Mouse (Mus musculus): ENCODE measurements at regions not wholly inside any gene's neighbourhood (a gene's known extent, or its start where the extent isn't known, plus 50 kb on each side); places are given as distances from the start of the nearest gene placed in this dataset.
A peak's percentile ranks its signal among the peaks of the same experiment; 100 is the strongest.
"Not testable (repeated sequence)": the region's sequence is repeated elsewhere in the genome, so short reads cannot be mapped to it uniquely, and the experiment has no call there.

DNA sequence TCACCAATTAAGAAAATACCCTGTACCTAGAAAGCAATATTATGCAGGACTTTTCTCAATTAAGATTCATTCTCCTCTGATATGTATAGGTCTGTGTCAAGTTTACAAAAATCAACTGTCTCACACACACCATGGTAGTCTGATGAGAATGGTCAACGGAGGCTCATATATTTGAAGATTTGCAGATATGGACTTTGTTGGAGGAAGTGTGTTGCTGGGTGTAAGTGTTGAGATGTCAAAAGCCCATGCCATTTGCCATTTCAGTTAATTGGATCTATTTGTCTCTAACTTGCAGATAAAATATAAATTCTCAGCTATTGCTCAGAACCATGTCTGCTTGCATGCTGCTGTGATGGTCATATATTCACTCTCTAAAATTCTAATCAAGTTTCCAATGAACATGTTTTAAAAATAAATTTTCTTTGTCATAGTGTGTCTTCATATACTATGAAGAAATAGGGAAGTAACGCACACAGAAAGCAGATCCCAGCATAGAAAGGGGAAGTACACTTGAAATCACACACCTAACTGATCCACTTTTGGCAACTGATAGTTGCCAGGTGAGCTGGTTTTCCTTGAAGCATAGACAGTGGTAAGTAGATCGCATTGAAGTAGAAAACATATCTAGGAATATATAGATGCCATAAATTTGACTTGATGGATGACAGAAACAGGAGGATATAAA lies 326.4 kb downstream of the Gm11232 start:
- no peak for DNase-seq (ENCODE audit: extremely low read depth, insufficient read length, low spot score)

DNA sequence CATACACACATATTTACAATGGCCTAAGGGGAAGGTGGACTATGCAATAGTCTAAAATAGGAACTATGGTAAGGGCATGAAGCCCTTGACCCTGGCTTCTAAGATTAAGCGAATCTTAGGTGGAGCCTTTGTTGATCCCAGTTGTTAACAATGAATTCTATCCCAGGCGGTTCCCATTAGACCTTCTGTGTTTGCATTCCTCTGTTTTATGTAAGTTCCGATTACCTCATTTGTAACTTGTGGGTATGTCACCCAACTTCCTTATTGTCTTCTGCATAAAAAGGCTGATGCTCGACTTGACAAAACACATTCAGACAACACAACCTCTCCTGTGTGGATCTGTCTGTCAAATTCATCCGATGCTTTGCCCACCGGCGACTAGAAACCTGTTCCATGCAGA lies 335.6 kb downstream of the Gm11232 start:
- not testable (repeated sequence) for DNase-seq (ENCODE audit: extremely low read depth, insufficient read length, low spot score)

DNA sequence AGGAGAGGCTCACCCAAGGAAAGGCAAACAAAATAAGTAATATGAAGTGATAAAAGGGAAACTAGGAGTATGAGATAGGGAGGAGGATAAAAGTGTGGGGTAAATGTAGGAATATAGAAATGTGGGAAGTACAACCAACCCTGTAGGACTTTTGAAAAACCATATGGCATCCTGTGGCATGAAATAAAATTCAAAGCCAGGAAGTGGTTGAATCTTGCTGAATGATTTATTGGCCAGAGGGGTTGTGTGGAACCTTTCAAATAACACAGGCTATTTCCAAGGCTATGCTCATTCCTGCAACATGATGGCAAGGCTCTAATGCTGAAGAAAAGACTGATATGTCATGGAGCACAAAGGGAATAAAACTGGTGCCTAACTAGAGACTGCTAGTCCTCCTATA lies 347.9 kb downstream of the Gm11232 start:
- no peak for DNase-seq (ENCODE audit: extremely low read depth, insufficient read length, low spot score)

DNA sequence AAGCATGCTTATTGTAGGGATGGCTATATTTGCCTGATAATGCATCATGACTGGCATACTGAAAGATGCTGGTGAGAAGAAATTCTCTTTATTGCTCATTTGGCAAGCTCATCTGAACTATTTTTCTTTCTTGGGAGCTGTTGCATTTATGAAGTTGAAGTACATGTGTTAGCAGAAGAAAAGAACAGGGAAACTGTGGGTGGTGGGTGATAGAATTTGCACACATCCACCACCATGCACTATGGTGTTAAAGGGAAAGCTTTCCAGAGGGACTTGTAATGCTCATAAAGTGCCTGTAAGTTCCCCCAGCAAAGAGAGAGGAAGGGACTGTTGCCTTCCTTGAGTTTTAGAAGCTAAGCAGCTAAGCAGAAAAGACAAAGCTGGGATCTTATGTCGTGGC lies 367.3 kb downstream of the Gm11232 start:
- DNase-seq (ENCODE audit: extremely low read depth, insufficient read length, low spot score): no peak

DNA sequence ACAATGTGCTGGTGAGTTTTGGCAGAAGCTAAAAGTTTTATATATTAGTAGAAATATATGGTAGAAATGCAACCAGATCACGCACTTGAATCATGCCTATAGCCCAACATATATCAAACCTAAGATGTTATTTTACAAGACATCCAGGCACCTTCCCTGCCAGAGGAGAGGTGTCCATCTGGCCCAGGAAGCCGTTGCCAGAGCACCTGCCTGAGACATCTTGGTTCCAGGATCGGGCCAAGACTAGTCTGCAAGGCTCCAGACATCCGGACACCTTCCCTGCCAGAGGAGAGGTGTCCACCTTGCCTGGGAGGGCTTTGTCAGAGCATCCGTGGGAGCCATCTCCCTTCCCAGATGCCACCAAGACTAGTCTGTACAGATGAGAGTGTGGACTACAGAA lies 388.5 kb downstream of the Gm11232 start:
- no peak for DNase-seq (ENCODE audit: extremely low read depth, insufficient read length, low spot score)

DNA sequence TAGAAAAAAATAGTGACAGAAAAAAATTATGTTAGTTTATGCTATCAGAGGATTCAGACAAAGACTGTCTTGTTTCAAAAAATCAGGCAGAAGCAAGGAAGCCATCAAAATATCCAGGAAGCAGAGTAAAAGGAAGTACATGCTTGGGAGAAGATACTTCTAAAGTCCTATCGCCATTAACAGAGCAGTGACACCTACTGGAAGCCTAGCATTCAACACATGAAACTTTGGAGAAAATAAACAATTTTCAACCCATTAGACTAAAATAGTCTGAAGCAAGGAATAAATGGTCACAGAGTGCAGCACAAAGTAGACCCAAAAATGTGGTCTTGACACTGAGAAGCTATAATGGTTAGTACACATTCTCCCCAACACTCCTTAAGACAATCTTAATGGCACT lies 394.0 kb downstream of the Gm11232 start:
- no peak for DNase-seq (ENCODE audit: extremely low read depth, insufficient read length, low spot score)

DNA sequence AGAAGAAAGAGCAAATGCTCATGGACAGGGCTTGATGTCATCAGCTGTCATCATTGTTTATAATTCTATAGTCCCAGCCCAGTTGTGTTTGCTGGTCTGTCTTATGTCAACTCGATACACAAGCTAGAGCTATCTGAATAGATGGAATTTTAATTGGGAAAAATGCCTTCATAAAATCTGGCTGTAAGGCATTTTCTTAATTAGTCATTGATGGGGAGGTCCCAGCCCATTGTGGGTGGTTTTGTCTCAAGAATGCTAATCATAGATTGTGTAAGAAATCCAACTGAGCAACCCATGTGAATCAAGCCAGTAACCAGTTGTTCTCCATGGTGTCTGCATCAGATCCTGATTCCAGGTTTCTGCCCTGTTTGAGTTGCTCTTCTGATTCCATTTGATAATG lies 400.1 kb downstream of the Gm11232 start:
- no peak for DNase-seq (ENCODE audit: extremely low read depth, insufficient read length, low spot score)

DNA sequence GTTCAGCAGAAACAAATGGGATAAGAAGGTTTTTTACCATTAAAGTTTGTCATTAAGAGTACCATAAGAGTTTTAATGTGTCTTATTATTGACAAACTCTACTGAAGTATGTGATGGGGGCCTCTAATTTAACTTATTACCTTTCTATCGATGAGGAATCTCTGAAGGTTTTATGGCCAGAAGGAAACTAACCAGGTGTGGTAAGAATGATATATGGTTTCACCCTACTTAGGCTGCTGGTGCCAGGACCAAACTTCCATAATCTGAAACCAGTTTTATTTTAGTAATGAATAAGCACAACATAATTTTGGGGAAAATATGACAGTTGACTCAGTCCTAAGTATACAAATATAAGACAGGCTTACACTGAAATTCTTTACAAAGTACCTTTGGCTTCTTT lies 401.1 kb downstream of the Gm11232 start:
- DNase-seq (ENCODE audit: extremely low read depth, insufficient read length, low spot score): no peak

DNA sequence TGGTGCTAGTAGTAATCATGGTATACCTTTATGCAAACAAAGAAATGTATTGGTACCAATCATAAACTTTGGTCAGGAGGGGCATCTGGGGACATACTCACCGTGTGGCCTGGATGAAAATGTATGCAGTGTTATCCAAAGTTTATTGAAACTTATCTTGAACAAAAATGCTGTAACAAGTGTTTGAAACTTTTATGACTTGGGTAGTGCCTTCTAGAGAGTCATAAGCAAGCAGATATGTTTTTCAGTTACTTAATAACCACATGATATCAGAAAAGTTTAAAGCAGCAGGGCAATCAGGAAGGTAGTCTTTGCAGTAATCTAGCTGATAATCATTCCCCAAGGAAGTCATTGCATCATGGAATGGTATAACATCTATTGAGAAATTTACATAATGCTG lies 401.5 kb downstream of the Gm11232 start:
- DNase-seq (ENCODE audit: extremely low read depth, insufficient read length, low spot score): no peak

DNA sequence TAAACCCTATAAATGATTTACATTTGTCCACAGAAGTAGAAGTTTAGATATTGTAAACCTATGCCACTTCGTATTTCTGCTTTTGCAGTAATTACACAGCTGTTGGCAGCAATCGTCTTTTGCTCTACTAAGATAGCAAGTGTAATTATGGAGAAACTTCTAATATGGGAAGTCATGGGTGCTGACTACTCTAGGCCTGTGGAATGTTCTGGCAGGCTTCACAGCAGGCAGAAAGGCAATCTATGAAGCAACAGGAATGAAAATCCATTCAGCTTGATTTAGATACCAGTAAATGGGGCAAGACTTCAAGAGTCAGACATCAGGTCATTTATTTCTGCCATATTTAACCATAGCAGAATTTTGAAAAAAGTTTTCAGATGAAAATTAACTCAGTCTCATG lies 405.9 kb downstream of the Gm11232 start:
- DNase-seq (ENCODE audit: extremely low read depth, insufficient read length, low spot score): no peak

DNA sequence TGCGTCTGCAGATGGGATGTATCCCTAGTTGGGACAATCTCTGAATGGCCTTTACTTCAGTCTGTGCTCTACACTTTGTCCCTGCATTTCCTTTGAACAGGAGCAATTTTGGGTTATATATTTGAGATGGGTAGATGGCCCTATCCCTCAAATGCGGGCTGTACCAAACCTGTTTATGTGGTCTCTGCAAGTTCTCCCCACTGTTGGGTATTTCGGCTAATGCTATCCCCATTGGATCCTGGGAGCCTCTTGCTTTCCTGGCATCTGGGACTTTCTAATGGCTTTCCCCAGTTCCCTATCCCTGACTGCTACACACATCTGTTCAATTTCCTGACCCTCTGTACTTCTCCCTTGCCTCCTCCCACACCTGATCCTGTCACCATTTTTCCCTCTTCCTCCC lies 414.7 kb downstream of the Gm11232 start:
- DNase-seq (ENCODE audit: extremely low read depth, insufficient read length, low spot score): no peak

DNA sequence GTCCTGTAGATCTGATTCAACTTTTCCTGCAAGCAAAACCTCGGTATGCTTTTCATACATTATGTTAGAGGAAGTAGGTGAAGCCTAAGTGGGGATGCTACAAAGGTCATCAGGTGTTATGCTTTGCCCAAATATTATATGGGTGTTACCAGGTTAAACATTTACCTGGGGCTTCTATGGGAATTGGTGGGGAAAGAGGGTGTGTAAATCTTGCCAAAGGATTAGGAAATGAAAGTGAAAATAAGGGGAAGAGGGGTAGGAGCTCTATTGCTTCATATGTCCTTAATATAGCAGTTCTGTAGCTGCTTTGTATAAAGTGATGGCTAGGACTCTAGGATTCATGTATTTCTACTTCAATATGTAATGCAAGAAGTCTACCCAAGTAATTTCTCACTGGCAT lies 419.2 kb downstream of the Gm11232 start:
- DNase-seq (ENCODE audit: extremely low read depth, insufficient read length, low spot score): no peak

DNA sequence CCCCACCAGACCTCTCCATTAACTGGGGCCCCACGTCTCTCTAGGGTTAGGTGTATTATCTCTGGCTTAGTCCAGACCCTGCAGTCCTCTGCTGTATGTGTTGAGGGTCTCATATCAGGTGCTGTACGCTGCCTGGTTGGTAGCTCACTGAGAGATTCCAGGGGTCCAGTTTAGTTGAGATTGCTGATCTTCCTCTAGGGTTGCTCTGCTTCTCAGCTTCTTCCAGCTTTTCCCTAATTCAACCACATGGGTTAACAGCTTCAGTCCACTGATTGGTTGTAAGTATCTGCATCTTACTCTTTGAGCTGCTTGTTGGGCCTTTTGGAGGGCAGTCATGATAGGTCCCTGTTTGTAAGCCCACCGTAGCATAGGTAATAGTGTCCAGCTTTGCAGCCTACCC lies 425.1 kb downstream of the Gm11232 start:
- no peak for DNase-seq (ENCODE audit: extremely low read depth, insufficient read length, low spot score)

DNA sequence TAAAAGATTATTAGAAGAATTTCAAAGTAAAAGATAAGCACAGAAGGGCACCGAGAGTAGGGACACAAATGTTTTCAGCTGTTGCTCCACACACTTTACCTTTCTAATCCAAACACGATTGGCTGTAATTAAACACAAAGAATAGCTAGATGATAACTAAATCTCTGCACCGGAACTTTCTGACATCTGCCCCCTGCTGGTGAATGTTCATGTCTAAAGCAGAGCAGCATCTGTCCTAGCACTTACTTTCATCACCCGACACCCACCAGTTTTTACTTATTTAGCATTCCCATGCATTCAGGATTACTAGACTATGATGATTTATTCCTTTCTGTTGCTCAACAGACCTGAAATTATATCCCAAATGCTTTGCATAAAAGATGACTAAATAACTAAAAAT lies 425.7 kb downstream of the Gm11232 start:
- no peak for DNase-seq (ENCODE audit: extremely low read depth, insufficient read length, low spot score)

DNA sequence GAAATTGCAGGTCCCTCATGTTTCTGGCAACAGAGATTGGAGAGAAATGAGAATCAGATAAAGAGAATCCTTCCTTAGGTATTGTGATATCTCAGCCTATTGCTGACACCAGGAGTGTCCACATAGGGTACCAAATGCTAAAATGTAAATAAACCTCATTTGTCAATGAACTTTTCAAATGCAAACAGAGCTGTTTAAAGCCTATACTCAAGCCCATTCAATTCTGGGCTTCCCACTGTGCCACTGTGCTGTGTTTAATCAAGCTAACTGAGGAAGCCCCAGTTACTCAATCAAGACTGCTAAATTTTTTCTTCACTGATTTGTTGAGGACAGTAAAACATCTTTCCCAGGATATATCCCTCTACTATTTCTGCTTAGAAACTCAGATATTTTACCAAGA lies 441.2 kb downstream of the Gm11232 start:
- no peak for DNase-seq (ENCODE audit: extremely low read depth, insufficient read length, low spot score)

DNA sequence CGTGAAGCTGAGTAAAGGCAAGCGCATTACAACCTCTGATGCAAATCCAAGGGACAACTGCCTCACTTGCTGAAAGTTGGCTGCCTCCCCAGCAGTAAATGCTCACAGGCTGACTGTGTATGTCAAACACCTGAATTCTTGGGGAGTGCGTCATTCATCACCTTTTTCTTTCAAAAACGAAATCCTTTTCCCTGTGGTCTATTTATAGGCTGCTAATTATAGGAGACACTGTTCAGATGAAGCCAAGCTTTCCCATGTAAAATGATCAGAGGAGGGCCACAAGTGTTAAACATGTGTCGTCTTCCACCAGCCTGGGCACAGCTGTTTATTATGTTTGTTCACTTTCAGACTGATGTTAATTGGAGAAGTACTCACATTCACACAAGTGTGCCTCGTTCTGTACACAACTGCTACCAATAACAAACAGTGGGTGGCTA lies 450.6 kb downstream of the Gm11232 start:
- DNase-seq (ENCODE audit: extremely low read depth, insufficient read length, low spot score): no peak

DNA sequence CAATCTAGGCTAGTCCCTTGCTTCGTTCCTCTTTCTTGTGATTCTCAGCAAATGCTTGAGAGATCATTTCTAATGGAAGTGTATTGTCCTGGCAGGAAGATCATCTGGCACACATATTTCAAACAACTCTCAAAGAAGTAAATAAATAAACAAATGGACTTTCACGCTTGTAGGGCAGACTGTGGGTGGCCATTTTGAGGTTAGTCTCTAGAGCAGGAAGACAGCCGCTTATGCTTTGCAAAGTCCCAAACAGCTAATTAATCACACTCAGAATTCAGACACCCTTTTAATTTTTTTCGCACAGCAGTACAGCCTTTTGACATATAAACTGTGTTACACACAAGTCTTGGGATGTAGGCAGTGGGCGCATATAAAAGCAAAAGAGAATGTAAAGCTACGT lies 451.1 kb downstream of the Gm11232 start:
- no peak for DNase-seq (ENCODE audit: extremely low read depth, insufficient read length, low spot score)

DNA sequence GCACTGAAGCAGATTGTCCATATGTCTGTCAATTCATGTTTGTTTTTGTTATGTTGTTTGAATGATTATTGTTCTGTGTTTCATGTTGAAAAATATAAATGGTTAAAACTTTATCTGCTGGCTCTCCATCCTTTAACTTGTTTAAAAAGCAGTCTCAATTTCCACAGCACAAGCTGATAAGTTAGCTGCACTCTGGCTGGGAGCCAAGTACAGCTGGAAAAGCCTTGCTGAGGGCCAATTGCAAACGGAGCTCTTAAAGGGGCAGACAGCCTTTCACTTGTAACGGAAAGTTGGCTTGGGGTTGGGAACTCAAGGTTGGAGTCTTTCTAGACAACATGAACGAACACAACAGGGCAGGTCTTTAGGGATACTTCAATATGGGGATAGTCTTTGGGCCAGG lies 462.0 kb downstream of the Gm11232 start:
- not testable (repeated sequence) for DNase-seq (ENCODE audit: extremely low read depth, insufficient read length, low spot score)

DNA sequence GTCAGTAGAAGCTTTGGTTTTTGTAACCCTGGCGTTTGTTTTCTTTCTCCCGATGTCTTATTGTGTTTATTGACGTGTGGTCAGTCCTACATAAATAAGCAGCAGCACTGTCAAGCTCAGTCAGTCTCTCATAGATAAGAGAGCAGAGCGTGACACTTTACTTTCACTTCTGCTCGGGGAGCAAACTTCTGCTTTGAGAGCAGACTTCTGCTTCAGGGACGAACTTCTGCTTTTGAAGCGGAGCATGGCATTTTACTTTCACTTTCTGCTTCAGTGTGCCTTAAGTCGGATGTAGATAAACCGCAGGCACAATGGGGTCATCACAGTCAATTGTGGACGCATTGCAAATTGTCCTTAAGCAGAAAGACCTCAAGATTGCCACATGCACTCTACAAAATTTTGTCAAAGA lies 466.0 kb downstream of the Gm11232 start:
- no peak for DNase-seq (ENCODE audit: extremely low read depth, insufficient read length, low spot score)

DNA sequence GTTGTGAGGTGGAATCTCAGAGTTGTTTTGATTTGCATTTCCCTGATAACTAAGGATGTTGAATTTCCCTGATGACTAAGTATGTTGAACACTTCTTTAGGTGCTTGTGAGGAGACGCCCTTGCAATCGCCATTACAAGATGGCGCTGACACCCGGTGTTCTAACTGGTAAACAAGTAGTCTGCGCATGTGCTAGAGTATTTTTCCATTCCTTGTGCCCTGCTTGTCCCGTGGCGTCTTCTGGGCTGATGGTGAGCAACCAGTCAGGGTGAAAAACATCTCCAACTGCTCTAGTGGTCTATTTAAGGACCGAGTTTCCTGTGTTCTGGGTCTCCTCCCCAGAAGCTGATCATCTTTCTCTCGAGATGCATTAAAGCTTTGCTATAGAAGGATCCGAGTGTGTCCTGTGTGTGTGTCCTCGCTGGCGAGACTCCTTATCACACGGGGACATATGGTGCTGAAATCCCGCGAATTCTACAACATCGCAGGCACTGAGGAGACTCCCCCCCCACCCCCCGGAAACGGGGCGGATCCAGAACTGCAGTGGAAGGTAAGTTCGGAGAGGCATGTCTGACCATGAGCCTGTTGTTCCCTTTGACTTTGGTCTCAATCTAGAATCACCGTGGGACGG lies 466.5 kb downstream of the Gm11232 start:
- peak; percentile 12 for DNase-seq (ENCODE audit: extremely low read depth, insufficient read length, low spot score)

DNA sequence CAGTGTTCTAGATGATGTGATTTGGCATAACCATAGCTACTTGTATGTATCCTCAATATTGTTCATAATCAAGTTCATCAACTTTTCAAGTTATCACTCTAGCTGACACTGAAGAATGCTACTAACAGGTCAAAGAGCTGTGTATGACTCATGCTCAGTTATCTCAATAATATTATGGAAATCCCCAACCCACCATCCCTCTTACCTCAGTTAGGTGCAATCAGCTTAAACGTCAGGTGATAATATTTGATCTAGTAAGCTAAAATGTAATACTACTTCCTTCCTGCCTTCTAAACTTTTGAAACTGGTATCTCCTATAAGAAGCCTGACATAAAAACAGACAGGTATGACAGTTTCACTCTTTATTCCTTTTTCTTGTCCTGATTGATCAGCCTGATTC lies 474.6 kb downstream of the Gm11232 start:
- DNase-seq (ENCODE audit: extremely low read depth, insufficient read length, low spot score): no peak

DNA sequence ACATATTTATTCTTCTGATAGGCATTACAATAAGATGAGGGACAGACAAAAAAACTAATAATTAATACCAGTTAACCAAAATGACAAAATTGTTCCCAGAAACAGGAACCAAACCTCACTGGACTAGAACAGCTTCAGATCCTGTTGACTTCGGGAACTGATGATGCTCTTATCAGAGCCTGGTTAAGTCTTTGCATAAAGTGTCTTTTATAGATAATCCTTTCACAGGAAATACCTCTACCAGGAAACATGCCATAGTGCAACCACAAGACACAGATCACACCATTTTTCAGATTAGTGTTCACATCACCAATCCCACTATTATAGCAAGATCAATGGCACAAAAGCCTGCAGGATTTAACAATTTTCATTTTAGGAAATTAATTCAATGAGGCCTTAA lies 478.1 kb downstream of the Gm11232 start:
- no peak for DNase-seq (ENCODE audit: extremely low read depth, insufficient read length, low spot score)

DNA sequence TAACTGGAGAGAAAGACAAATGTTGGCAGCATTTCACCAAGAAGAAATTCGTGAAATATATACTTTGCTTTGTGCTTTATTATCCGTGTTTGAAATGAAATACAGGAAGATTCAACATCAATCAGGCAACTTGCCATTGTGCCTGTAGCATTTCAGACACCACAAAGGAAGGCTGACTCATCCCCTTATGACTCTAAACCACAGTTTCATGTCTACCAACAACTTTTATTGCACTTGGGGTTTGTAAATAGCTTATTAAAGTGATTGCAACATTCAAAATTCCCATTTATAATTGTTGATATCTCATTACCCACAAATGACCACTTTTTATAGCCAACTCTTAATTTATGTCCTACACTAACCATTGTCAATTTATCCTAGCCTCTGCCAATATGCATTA lies 497.9 kb downstream of the Gm11232 start:
- no peak for DNase-seq (ENCODE audit: extremely low read depth, insufficient read length, low spot score)
